Mouse (Mus musculus): ENCODE data around the gene Cd200r1. TPM values are rescaled to one million over a fixed set of nuclear protein-coding genes. Genes with fewer than 3 reads are reported as not detected.
A peak's percentile ranks its signal among the peaks of the same experiment; 100 is the strongest.

Cd200r1 gene
- total RNA-seq (2021), result under 1 TPM; 0.32 to 0.42 TPM
- 0.23 and 0.82 TPM in 2 replicates for polyA plus RNA-seq (2012; rRNA removed)
- long read RNA-seq, result 0 reads

GRCm38 (mm10) chr16:44765555-44766319 lies at the start of gene Cd200r1:
Gene Cd200r1, plus strand, starts transcription at chr16:44765736.
- Histone ChIP-seq H3K9ac (ENCODE audit: low read depth, low read length) (peak within 1 kb of the TSS; percentile 54; the same call in 1 of the 2 replicates), H3K4me1 (ENCODE audit: control insufficient read depth, insufficient read depth, low read length) (no peaks in the 10 kb centered on the region), H3K36me3 (ENCODE audit: control insufficient read depth, insufficient read depth, low read length) (no peaks in the 10 kb centered on the region), H3K79me2 (replicated peaks; ENCODE audit: control insufficient read depth, insufficient read depth, low read length) (no peaks in the 10 kb centered on the region), H3K27me3 (ENCODE audit: control insufficient read depth, insufficient read depth, low read length) (no peaks in the 10 kb centered on the region), H3K4me3 (no peak within 1 kb of the TSS), H3K27ac (no peak within 1 kb of the TSS)
- peak in 1 of 2 experiments; percentile 26 for DNase-seq
- TF ChIP-seq EP300 (IDR thresholded peaks at IDR 0.05; ENCODE audit: insufficient read depth, low read depth, low read length) (no peak), POLR2A (IDR thresholded peaks at IDR 0.05; ENCODE audit: insufficient read depth, low read depth, low read length) (no peak), CTCF (IDR thresholded peaks at IDR 0.05) (no peak)
- intact Hi-C loops (cut with DNase I), result loop anchor here (5.0 kb wide), 1 partner anchor 257 kb away; no protein-coding TSS in a partner anchor
- WGBS, result 54% methylated on average over 22 of the region's 22 CpGs

GRCm38 (mm10) chr16:44716305-44717140 lies 49.0 kb upstream of the Cd200r1 start:
- no peak overlapping the region for H3K9ac ChIP-seq (ENCODE audit: low read depth, low read length)
- TF ChIP-seq POLR2A (IDR thresholded peaks at IDR 0.05; ENCODE audit: insufficient read depth, low read depth, low read length), result no peak
- TF ChIP-seq CTCF (IDR thresholded peaks at IDR 0.05), result peak; percentile 85
- 38% methylated on average over 10 of the region's 10 CpGs for WGBS

GRCm38 (mm10) chr16:44717141-44717634 lies 48.3 kb upstream of the Cd200r1 start:
- DNase-seq, result no peak
- Histone ChIP-seq H3K79me2 (replicated peaks; ENCODE audit: control insufficient read depth, insufficient read depth, low read length) (no peaks in the 10 kb centered on the region), H3K9ac (ENCODE audit: low read depth, low read length) (no peak overlapping the region), H3K4me3 (no peak overlapping the region), H3K4me1 (ENCODE audit: control insufficient read depth, insufficient read depth, low read length) (peaks cover 1% of the 10 kb centered on the region), H3K36me3 (ENCODE audit: control insufficient read depth, insufficient read depth, low read length) (no peaks in the 10 kb centered on the region), H3K27ac (no peak overlapping the region), H3K27me3 (ENCODE audit: control insufficient read depth, insufficient read depth, low read length) (no peaks in the 10 kb centered on the region)
- intact Hi-C loops (cut with DNase I), result loop anchor here (10.0 kb wide), 1 partner anchor 232 kb away; no protein-coding TSS in a partner anchor
- 83% methylated on average over 2 of the region's 2 CpGs for WGBS
- no peak for TF ChIP-seq CTCF (IDR thresholded peaks at IDR 0.05)
- TF ChIP-seq POLR2A (IDR thresholded peaks at IDR 0.05; ENCODE audit: insufficient read depth, low read depth, low read length), result no peak
- TF ChIP-seq EP300 (IDR thresholded peaks at IDR 0.05; ENCODE audit: insufficient read depth, low read depth, low read length), result no peak

More at GRCm38 (mm10) chr16:44716305-44717140, 49.0 kb upstream of the Cd200r1 start:
- intact Hi-C loops (cut with DNase I), result loop anchor here (10.0 kb wide), 1 partner anchor 232 kb away; no protein-coding TSS in a partner anchor
- no peaks in the 10 kb centered on the region for H3K79me2 ChIP-seq (replicated peaks; ENCODE audit: control insufficient read depth, insufficient read depth, low read length)
- H3K36me3 ChIP-seq (ENCODE audit: control insufficient read depth, insufficient read depth, low read length), result no peaks in the 10 kb centered on the region
- no peak overlapping the region for H3K4me3 ChIP-seq
- peaks cover 1% of the 10 kb centered on the region for H3K4me1 ChIP-seq (ENCODE audit: control insufficient read depth, insufficient read depth, low read length)
- H3K27ac ChIP-seq, result no peak overlapping the region
- no peaks in the 10 kb centered on the region for H3K27me3 ChIP-seq (ENCODE audit: control insufficient read depth, insufficient read depth, low read length)
- no peak for DNase-seq

- H3K27me3 ChIP-seq (ENCODE audit: control insufficient read depth, insufficient read depth, low read length), result no peaks in the 10 kb centered on the region
- no peak overlapping the region for H3K4me3 ChIP-seq
- H3K9ac ChIP-seq (ENCODE audit: low read depth, low read length), result no peak overlapping the region
- no peak overlapping the region for H3K27ac ChIP-seq
- no peaks in the 10 kb centered on the region for H3K79me2 ChIP-seq (replicated peaks; ENCODE audit: control insufficient read depth, insufficient read depth, low read length)
- H3K4me1 ChIP-seq (ENCODE audit: control insufficient read depth, insufficient read depth, low read length), result peaks cover 1% of the 10 kb centered on the region
- no peaks in the 10 kb centered on the region for H3K36me3 ChIP-seq (ENCODE audit: control insufficient read depth, insufficient read depth, low read length)
- WGBS, result 75% methylated on average over 2 of the region's 2 CpGs
- TF ChIP-seq EP300 (IDR thresholded peaks at IDR 0.05; ENCODE audit: insufficient read depth, low read depth, low read length) (no peak), CTCF (IDR thresholded peaks at IDR 0.05) (peak; percentile 54)
- no peak for DNase-seq
- intact Hi-C loops (cut with DNase I), result loop anchor here (10.0 kb wide), 1 partner anchor 233 kb away; no protein-coding TSS in a partner anchor
Observed at GRCm38 (mm10) chr16:44717838-44718237, 47.7 kb upstream of the Cd200r1 start.

- TF ChIP-seq POLR2A (IDR thresholded peaks at IDR 0.05; ENCODE audit: insufficient read depth, low read depth, low read length) (no peak), EP300 (IDR thresholded peaks at IDR 0.05; ENCODE audit: insufficient read depth, low read depth, low read length) (no peak), CTCF (IDR thresholded peaks at IDR 0.05) (no peak)
- H3K36me3 ChIP-seq (ENCODE audit: control insufficient read depth, insufficient read depth, low read length), result peaks cover 4% of the 10 kb centered on the region
- intact Hi-C loops (cut with DNase I), result loop anchor here (10.0 kb wide), 1 partner anchor 235 kb away; no protein-coding TSS in a partner anchor
- H3K4me1 ChIP-seq (ENCODE audit: control insufficient read depth, insufficient read depth, low read length), result peaks cover 3% of the 10 kb centered on the region
- H3K27ac ChIP-seq, result no peak overlapping the region
- H3K4me3 ChIP-seq, result no peak overlapping the region
- H3K9ac ChIP-seq (ENCODE audit: low read depth, low read length), result no peak overlapping the region
- WGBS, result 66% methylated on average over 7 of the region's 7 CpGs
- no peaks in the 10 kb centered on the region for H3K27me3 ChIP-seq (ENCODE audit: control insufficient read depth, insufficient read depth, low read length)
- no peaks in the 10 kb centered on the region for H3K79me2 ChIP-seq (replicated peaks; ENCODE audit: control insufficient read depth, insufficient read depth, low read length)
- DNase-seq, result no peak
Observed at GRCm38 (mm10) chr16:44719349-44719748, 46.2 kb upstream of the Cd200r1 start.

All from heart, adult 2 months (tissue).